Mouse (Mus musculus): ENCODE measurements around the gene Ddx4. TPM values are rescaled to one million over a fixed set of nuclear protein-coding genes. Genes with fewer than 3 reads are reported as not detected.
A peak's percentile ranks its signal among the peaks of the same experiment; 100 is the strongest.
"Not testable (repeated sequence)": the region's sequence is repeated elsewhere in the genome, so short reads cannot be mapped to it uniquely, and the experiment has no call there.

Gene Ddx4
- total RNA-seq, 4 experiments from 2014 or later: 1.3 to 1.9 (median 1.8) TPM

GRCm38 (mm10) chr13:112636498-112636897 is 15.8 kb downstream of the Ddx4 start:
- no peak for DNase-seq (ENCODE audit: low spot score in 2 of 2)

- no peak for DNase-seq (ENCODE audit: low spot score in 2 of 2)
Observed at GRCm38 (mm10) chr13:112635174-112635837, 17.0 kb downstream of the Ddx4 start.

- no peak for DNase-seq (ENCODE audit: low spot score in 2 of 2)
Observed at GRCm38 (mm10) chr13:112625566-112625965, 26.7 kb downstream of the Ddx4 start.

GRCm38 (mm10) chr13:112624622-112625021 is 27.7 kb downstream of the Ddx4 start:
- no peak for DNase-seq (ENCODE audit: low spot score in 2 of 2)

GRCm38 (mm10) chr13:112623656-112624055 is 28.6 kb downstream of the Ddx4 start:
- no peak for DNase-seq (ENCODE audit: low spot score in 2 of 2)

- no peak for DNase-seq (ENCODE audit: low spot score in 2 of 2)
Observed at GRCm38 (mm10) chr13:112621592-112621991, 30.7 kb downstream of the Ddx4 start.

GRCm38 (mm10) chr13:112608606-112609005 is 43.7 kb downstream of the Ddx4 start:
- no peak for DNase-seq (ENCODE audit: low spot score in 2 of 2)

- no peak for DNase-seq (ENCODE audit: low spot score in 2 of 2)
Observed at GRCm38 (mm10) chr13:112604411-112604810, 47.9 kb downstream of the Ddx4 start.

- DNase-seq (ENCODE audit: low spot score in 2 of 2): no peak
Observed at GRCm38 (mm10) chr13:112603839-112604238, 48.4 kb downstream of the Ddx4 start.

- DNase-seq (ENCODE audit: low spot score in 2 of 2): no peak
Observed at GRCm38 (mm10) chr13:112602607-112603006, 49.7 kb downstream of the Ddx4 start.

- DNase-seq (ENCODE audit: low spot score in 2 of 2): not testable (repeated sequence)
Observed at GRCm38 (mm10) chr13:112594260-112594659, 58.0 kb downstream of the Ddx4 start, which contains the start of gene Il31ra. Il31ra (minus strand) TSS chr13:112594360.

GRCm38 (mm10) chr13:112590254-112590653 is 62.0 kb downstream of the Ddx4 start:
- DNase-seq (ENCODE audit: low spot score in 2 of 2): no peak

- DNase-seq (ENCODE audit: low spot score in 2 of 2): no peak
Observed at GRCm38 (mm10) chr13:112589625-112590024, 62.6 kb downstream of the Ddx4 start.

- no peak for DNase-seq (ENCODE audit: low spot score in 2 of 2)
Observed at GRCm38 (mm10) chr13:112584556-112585237, 67.6 kb downstream of the Ddx4 start.

GRCm38 (mm10) chr13:112582291-112582690 is 70.0 kb downstream of the Ddx4 start:
- DNase-seq (ENCODE audit: low spot score in 2 of 2): no peak

GRCm38 (mm10) chr13:112581796-112582195 is 70.5 kb downstream of the Ddx4 start:
- no peak for DNase-seq (ENCODE audit: low spot score in 2 of 2)

- DNase-seq (ENCODE audit: low spot score in 2 of 2): no peak
Observed at GRCm38 (mm10) chr13:112580590-112581320, 71.5 kb downstream of the Ddx4 start.

GRCm38 (mm10) chr13:112578041-112578440 is 74.2 kb downstream of the Ddx4 start:
- DNase-seq (ENCODE audit: low spot score in 2 of 2): peak; percentile 93 to 100

- DNase-seq (ENCODE audit: low spot score in 2 of 2): no peak
Observed at GRCm38 (mm10) chr13:112573800-112574199, 78.5 kb downstream of the Ddx4 start.

GRCm38 (mm10) chr13:112570768-112571167 is 81.5 kb downstream of the Ddx4 start:
- no peak for DNase-seq (ENCODE audit: low spot score in 2 of 2)

- DNase-seq (ENCODE audit: low spot score in 2 of 2): no peak
Observed at GRCm38 (mm10) chr13:112569606-112570005, 82.7 kb downstream of the Ddx4 start.

GRCm38 (mm10) chr13:112560554-112561138 is 91.6 kb downstream of the Ddx4 start:
- peak in 1 of 2 experiments; percentile 18 for DNase-seq (ENCODE audit: low spot score in 2 of 2)

Measured in left cerebral cortex, adult 8-10 months (tissue).